Mouse (Mus musculus) adrenal gland, adult 18-20 months (tissue): ENCODE measurements around the gene 6430571L13Rik. TPM values are rescaled to one million over a fixed set of nuclear protein-coding genes. Genes with fewer than 3 reads are reported as not detected.
"Not testable (repeated sequence)": the region's sequence is repeated elsewhere in the genome, so short reads cannot be mapped to it uniquely, and the experiment has no call there.

Source experiments
- DNase-seq, 2 experiments: peaks; one replicate each; pipeline ENCODE4 v3.0.0; 2021 to 2022; ENCODE audit warnings: low spot score in 2 of 2
- total RNA-seq, 2 experiments: library from RNA; stranded (reverse); gene quantifications; 1 replicate in 1 of 2; 2 replicates in 1 of 2; pipeline ENCODE4 v1.2.3; 2021

The 6430571L13Rik gene
- total RNA-seq, 2 experiments from 2014 or later: 0.30 to 1.3 TPM

DNA sequence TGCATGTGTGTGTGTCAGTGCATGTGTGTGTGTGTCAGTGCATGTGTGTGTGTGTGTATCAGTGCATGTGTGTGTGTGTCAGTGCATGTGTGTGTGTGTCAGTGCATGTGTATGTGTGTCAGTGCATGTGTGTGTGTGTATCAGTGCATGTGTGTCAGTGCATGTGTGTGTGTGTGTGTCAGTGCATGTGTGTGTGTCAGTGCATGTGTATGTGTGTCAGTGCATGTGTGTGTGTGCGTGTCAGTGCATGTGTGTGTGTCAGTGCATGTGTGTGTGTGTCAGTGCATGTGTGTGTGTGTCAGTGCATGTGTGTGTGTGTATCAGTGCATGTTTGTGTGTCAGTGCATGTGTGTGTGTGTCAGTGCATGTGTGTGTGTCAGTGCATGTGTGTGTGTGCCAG lies 33.7 kb upstream of the 6430571L13Rik start:
- not testable (repeated sequence) for DNase-seq

DNA sequence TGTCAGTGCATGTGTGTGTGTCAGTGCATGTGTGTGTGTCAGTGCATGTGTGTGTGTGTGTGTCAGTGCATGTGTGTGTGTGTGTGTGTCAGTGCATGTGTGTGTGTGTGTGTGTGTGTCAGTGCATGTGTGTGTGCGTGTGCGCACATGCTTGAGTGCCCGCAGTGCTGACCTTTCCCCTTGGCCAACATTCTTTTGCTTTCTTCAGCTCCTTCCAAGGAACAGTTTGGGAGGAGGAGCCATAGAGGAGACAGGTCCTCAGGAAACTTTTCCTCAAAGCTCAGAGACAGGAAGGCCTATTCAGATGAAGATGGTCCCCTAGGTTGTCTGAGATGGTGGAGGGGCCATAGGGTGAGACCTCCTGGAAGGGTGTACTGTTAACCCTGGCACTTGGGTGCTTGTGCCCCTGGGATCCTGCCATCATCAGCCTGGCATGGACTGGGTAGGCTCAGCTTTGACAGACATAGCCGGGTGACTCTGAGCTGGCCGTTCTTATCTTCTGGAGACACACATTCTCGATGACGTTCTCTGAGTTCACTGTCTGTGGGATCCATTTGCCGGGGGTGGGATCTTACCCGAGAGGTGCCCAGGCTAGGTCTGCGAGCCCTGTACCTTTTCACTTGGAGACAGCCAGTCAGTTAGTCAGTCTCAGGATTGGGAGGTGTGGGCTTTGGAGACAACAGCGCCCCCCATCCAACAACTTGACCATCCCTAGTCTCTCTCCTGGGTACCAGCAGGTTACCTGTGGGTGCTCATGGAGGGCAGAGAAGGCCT lies 33.1 kb upstream of the 6430571L13Rik start:
- no peak for DNase-seq

DNA sequence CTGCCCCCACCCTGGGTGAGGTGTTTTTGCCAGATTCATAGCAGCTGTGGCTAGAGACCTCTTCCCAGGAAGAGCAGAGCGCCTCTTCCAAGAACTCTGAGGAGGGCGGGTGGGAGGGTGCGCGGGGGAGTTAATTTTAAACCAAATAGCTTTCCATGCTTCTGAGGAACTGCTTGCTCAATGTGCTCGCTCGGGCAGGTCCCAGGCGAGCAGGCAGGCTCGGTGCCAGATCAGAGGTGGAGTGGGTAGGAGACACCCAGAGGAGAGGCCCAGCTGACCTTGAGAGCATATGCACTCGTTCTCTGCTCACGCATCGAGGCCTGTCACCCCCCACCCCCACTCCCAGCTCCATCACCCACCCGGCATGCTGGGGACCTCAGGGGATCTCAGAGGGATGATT lies 32.5 kb upstream of the 6430571L13Rik start:
- DNase-seq: peak; percentile 42 to 63

DNA sequence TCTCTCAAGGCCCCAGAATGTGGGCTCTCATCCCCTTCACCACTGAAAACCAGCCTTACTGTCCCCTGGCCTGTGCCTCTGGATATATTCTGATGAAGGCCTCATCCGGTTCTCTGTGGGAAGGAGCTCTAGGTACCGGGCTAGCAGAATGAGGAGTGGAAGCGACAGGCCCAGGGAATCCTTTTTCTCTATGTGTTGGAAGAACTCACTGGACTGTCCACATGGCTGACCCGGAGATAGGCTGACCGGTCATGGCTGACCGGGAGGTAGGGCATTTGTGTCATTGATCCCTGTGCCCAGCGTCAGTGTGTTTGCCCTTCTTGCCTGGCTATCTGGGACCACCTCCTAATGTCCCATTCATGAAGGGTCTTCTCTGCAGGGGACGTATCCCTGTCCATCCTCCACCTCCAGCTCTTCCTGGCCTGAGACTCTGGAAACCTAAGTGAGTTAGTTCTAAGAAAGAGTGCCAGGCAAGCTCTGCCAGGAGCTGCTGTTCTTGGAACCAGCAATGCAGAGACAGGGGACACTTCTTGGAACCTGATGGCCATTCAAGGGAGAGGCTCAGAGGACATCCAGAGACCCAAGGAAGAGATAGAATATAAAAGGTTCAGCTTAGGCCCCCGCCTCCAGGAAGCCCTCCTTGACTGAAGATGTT lies 31.9 kb upstream of the 6430571L13Rik start:
- no peak for DNase-seq

DNA sequence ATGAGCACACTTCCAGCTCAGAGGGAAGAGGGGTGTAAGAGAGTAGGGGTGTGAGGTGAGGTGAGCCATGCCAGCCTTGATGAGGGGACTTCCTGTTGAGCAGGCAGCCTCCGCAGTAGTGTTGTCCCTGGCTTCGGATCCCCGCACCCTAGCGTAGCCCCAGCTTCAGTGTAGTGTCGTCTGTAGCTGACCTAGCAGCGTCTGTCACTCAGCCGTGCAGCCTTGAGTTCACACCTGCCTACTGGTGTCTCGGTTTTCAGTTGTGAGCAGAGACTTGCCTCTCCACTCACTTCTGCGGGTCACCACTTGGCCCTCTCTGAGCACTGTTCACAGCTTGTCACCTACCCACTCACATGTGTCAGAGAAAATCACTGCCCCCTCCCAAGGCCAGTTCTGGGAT lies 31.2 kb upstream of the 6430571L13Rik start:
- no peak for DNase-seq

DNA sequence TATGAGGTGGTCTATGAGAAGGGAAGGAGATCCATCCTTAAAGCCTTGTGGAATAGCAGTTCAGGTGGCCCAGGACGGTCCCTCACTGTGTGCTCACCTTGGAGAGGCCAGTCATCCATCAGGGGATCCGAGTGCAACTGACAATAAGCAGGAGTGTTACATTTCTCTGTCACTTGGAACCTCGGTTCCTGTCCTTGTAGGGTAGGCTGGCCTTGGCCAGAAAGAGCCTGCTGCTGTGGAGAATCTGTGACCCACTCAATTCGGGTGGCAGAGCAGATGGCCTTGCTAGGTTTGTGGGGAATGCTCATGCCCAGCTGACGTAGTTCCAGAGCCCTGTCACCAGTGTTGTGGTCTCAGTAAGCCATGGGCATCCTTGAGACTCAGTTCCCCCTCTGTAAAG lies 30.8 kb upstream of the 6430571L13Rik start:
- no peak for DNase-seq

DNA sequence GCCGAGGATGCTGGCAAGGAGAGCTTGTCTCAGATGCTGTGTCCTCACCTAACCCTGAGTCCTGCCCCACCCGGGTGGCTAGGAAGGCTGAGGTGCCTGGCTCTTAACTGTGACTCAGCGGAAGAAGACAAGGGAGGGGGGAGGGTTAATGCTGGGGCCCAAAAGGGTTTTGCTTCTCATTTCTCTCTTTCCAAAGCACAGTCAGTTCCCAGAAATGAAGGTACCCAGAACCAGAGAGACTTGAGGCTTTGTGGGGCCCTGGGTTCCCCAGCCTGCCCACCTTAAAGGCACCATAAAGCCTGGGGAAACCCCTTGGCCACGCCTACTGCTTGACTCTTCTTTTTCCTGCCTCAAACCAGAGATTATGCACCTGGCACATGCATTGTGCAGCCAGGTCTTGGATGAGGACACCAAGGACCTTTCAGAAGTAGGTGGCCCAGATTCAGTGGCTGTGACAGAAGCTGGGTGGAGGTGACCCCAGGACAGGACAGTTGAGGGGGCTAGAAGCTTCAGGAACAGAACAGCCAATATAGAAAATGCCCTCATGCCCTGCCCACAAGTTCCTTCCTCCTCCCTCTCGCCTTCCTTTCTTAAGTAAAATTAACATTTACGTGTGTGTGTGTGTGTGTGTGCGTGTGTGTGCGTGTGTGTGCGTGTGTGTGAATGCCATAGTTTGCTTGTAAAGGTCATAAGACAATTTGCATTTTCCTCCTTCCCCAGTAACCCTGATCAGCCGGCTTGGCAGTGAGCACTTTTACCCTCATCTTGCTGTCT lies 27.4 kb upstream of the 6430571L13Rik start:
- no peak for DNase-seq

DNA sequence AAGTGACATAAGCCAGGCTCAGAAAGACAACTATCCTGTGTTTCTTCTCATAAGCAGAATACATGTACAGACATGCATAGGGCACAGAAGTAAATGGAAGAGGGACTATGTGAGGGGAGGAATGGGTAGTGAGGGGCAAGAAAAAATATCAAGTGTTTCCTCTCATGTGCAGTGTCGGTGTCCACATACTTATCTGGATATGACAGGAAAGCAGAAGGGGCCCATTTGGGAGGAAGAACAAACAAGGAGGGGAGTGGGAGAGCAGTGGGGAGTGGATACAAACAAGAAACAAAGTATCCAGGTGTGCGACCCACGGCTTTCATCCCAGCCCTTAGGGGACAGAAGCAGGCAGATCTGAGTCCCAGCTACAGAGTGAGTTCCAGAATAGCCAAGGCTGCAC lies 26.5 kb upstream of the 6430571L13Rik start:
- no peak for DNase-seq

DNA sequence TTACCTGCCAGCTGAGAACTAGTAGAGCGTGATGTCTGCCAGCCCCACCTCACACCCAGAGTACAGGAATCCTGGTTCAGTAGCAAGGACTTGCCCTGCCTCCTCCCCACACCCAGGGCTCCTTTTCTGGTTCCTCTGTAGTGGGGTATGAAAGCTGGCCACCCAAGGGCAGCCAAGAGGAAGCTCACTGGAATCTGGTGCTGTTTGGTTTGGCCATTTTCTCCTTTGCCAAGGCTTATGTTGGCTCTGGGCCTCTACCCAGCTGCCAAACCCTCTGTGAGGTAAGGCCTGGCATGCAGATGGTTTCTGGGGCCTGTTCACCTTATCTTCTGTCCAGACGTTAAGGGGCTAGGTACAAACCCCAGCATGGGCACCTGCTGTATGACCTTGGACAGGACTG lies 24.6 kb upstream of the 6430571L13Rik start:
- no peak for DNase-seq

DNA sequence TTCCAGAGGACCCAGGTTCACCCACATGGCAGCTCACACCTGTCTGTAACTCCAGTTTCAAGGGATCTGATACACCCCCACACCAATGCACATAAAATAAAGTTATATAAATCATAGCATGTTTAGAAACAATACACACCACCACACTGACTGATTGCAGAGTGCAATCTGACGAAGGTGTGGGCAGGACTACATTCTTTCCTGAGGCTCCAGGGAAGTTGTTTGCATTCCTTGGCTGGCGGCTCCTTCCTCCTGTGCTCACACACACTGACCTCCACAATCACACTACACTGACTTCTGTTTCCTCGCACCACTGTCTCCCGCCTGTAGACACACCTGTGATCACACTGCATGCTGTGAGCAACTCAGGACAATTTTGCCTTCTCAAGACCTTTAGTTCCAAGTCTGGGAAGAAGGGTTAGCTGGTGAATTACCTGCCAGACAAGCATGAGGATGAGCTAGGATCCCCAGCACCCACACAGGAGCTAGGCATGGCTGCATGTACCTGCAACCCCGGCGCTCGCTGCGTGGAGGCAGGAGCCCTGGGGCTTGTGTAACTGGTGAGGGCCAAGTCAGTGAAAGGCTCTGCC lies 17.8 kb upstream of the 6430571L13Rik start:
- DNase-seq: no peak

DNA sequence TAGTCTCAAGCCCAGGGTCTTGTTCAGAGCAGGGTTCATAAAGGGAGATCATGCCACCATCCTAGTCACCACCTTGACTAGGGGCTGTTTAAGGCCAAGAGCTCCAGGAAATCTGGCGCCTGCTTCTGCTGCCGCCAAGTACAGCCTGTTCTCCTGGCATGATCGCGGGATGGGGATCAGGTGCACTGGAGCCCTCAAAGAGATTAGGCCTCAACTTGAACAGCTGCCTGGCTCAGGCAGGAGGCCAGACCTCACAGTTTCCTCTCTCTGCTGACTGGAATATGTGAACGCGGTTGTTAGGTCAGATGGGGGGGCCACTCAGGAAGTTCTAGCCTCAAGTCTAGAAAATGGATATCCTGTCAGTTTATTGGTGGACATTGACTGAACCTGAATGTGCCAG lies 16.8 kb upstream of the 6430571L13Rik start:
- no peak for DNase-seq

DNA sequence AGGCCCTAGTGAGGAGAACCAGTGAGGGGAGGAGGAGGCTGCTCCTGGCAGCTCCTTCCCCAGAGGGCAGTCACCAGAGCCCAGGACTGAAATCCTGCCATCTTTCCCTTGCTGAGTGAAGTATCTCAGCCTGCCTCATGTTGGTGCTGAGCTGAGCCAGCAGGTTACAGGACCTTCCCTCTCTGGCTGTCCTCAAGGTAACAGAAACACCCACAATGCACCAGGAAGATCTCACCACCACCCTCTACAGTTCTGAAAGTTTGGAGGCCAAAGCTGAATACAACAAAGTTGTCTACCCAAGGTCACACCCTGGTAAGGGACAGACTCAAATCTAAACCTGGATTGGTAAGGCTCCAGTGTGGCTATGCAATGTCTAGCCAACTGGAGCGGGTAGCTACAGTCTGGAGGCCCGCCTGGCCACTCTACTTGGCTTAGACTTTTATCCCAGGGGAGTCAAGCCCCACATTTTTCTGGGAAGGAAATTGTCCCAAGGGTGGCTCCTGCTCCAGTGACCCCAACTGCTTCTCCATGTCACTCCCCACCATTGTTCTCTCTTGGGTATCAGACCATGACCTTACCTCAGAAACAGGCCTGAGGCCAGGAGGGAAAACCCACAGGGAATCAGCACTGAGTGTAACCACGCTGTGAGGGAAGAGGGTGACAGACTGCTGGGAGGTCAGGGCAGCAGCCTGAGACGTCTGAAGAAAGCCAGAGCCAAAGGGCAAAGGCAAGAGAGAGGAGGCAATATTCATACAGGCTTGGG lies 15.4 kb upstream of the 6430571L13Rik start:
- no peak for DNase-seq

DNA sequence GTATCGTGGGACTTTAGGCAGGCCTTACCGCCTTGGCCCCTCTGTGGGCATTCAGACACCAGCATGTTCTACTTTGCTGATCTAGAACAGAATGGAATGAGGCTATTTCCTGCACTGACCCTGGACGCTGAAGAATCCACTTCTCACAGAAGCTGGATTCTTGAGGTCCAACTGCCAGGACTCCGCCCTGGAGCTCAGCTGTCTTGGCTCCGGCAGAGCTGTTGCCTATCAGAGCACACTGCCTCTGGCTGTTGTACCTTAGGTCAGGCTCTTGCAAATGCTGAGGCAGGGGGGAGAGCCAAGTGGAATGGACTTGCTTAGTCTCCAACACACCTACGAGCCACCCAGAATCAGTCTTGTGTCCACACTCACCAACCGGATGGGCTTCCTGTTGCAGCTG lies 14.5 kb upstream of the 6430571L13Rik start:
- DNase-seq: no peak

DNA sequence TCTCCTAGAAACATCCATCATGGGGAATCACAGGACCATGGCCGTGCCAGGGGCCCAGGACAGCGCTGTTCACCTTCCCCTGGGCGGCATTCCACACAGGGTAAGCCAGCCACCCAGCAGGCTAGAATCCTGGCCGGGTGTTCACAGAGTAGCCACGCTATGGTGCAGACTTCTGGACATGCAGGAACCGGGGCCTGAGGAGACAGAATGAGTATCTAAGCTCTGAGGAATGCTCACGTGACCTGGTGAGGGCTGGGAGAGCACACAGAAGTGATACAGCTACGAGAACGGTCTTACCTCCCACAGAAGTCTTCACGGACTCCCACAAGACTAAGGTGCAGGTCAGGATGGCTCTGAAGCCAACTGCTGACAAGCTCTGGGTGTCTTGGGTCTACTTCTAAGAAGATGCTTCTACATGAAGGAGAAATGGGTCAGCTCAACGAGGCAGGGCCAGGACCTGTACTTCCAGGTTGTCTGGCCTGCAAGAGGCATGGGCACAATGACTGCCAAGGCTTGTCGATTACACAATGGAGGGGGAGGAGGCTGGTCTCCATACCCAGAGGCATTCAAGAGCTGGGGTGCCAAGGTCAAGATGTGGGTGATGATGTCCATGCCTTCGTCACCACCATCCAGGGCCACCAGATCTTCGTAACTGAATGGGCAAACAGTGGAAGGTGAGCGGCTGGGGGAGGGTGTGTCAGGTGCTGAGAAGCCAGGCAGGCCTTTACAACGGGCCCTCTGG lies 12.4 kb upstream of the 6430571L13Rik start:
- DNase-seq: no peak

DNA sequence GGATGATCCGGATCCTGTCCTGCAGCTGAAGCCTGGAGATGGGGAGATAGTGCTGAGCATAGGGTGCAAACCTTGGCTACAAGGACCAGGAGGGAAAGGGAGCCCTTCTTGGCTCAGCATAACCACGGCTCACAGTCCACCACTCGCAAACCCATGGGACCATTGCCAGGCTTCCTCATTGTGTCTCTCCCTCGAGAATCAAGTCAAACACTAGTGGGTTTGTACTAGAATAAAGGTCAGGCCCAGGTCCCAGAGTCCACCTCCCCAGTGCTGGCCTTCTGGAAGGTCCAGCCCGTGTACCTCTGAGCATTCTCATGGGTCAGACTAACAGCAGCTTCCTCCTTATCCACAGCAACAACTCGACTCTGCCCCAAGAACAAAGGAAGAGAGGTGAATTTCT lies 9.6 kb upstream of the 6430571L13Rik start:
- no peak for DNase-seq

DNA sequence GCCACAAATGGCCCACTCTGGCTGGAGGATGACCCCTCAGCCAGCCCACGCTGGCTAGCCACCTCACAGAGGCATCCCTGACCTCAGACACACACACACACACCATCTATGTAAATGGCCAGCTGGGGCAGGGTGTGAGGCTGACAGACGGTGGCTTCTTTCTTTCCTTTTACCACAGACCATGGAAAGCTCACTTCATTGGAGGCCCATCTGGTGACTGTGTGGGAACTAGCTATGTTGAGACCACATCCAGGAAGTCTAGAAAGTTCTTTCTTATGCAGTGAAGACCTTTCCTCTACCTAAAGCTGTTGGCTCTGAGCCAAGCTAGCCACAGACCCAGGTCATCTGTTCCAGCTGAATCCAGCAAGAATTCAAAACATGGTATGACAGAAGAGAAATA lies 6.7 kb upstream of the 6430571L13Rik start:
- no peak for DNase-seq

DNA sequence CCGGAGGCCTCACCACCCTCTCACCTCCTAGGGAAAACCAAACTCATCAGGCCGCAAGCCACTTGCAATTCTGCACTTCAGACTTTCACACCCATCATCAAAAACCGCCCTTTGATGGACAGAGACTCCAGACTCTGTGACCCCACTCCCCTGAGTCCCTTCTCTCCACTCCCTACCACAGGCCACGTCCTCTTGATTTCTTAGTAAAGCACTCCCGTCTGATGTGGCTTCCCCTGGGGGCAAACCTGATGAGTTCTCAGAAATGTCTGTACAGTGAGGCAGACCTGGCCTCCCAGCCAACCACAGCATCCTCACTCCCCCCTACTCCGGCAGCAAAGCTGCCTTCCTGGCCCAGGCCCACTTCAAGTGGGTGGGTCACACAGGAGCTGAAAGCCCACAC lies 6.0 kb upstream of the 6430571L13Rik start:
- no peak for DNase-seq

DNA sequence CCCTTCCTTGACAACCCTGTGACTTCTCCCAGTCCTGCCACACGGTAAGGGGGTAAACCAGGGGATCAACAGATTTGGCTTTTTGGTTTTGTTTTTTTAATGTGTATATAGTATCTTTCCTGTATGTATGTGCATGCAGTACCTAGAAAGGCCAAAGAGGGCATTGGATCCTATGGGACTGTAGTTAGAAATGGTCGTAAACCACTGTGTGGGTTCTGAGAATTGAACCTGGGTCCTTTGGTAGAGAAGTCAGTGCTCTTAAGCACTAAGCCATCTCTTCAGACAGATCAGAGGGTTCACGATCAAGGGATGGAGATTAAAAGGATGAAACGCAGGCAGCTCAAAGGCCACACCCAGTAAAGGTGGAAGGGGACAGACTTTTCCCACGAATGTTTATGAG lies 5.4 kb upstream of the 6430571L13Rik start:
- no peak for DNase-seq

DNA sequence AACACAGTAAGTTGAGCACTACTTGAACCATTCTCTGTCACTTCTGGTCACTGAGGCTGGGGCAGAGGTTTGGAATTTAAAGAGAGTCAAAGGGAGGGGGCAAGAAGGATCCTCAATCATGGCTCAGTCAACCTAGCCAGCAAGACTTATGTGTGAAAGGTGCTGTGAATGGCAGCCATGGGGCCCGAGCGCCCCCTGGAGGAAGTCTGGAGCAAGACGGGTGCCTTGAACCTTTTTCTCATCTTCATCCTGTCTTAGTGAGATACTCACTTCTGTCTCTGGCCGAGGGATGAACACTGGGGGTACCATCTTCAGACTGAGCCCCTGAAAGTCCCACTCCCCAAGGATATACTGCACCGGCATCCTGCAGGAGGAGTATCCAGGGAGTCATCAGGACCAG lies 4.5 kb upstream of the 6430571L13Rik start:
- peak; percentile 73 to 78 for DNase-seq

DNA sequence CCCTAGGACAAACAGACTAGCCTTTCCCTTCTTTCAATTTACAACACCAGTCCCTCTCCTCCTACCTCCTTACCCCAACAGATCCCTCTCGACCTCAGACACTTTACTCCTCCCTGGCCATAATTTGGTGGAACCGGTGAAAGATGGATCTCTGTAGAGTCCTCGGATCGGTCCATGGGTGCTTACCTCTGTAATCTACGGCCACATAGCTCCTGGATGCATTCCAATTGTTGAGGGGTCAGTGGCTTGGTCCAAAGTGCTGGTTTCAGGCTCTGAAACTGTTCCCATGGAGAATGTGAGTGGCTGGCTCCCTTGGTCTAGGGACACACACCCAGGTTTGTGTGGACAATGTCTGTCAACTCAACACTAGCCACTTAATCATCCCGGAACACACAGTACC lies 4.0 kb upstream of the 6430571L13Rik start:
- DNase-seq: no peak
